Mouse (Mus musculus) 3134 (cell line): ENCODE data around the gene Gm10203.
A peak's percentile ranks its signal among the peaks of the same experiment; 100 is the strongest.
"Not testable (repeated sequence)": the region's sequence is repeated elsewhere in the genome, so short reads cannot be mapped to it uniquely, and the experiment has no call there.

Experiments
- DNase-seq: peaks from one replicate; pipeline ENCODE4 v3.0.0-alpha.2; 2011; ENCODE audit warnings: low spot score; ENCODE audit not compliant: insufficient read length; ENCODE audit errors: extremely low read depth

The Gm10203 gene

GRCm38 (mm10) chr6:149129870-149130269 lies at the start of gene Gm10203:
Gene Gm10203 (plus strand): TSS chr6:149130170.
- not testable (repeated sequence) for DNase-seq

- DNase-seq, result no peak
Measured at GRCm38 (mm10) chr6:149092406-149092805, 37.6 kb upstream of the Gm10203 start.

- DNase-seq, result no peak
Measured at GRCm38 (mm10) chr6:149093465-149093864, 36.5 kb upstream of the Gm10203 start.

GRCm38 (mm10) chr6:149094555-149094954 lies 35.4 kb upstream of the Gm10203 start:
- DNase-seq, result no peak

GRCm38 (mm10) chr6:149095389-149095788 lies 34.6 kb upstream of the Gm10203 start:
- no peak for DNase-seq

GRCm38 (mm10) chr6:149096233-149096632 lies 33.7 kb upstream of the Gm10203 start:
- DNase-seq, result no peak

- no peak for DNase-seq
Measured at GRCm38 (mm10) chr6:149097276-149097675, 32.7 kb upstream of the Gm10203 start.

- no peak for DNase-seq
Measured at GRCm38 (mm10) chr6:149098993-149099392, 31.0 kb upstream of the Gm10203 start.

- peak; percentile 85 for DNase-seq
Measured at GRCm38 (mm10) chr6:149100174-149101075, 29.5 kb upstream of the Gm10203 start.

- peak; percentile 89 for DNase-seq
Measured at GRCm38 (mm10) chr6:149101076-149101942, 28.7 kb upstream of the Gm10203 start, which contains the start of gene Dennd5b. Gene Dennd5b (minus strand): TSS chr6:149101680.

GRCm38 (mm10) chr6:149101943-149102243 lies 28.1 kb upstream of the Gm10203 start:
- DNase-seq, result no peak

- no peak for DNase-seq
Measured at GRCm38 (mm10) chr6:149103451-149103850, 26.5 kb upstream of the Gm10203 start.

GRCm38 (mm10) chr6:149107615-149108014 lies 22.4 kb upstream of the Gm10203 start:
- DNase-seq, result no peak

GRCm38 (mm10) chr6:149108909-149109308 lies 21.1 kb upstream of the Gm10203 start:
- no peak for DNase-seq

GRCm38 (mm10) chr6:149116992-149117391 lies 13.0 kb upstream of the Gm10203 start:
- no peak for DNase-seq

GRCm38 (mm10) chr6:149118935-149119334 lies 11.0 kb upstream of the Gm10203 start:
- no peak for DNase-seq

- no peak for DNase-seq
Measured at GRCm38 (mm10) chr6:149119853-149120252, 10.1 kb upstream of the Gm10203 start.

GRCm38 (mm10) chr6:149123042-149123441 lies 6.9 kb upstream of the Gm10203 start:
- no peak for DNase-seq

GRCm38 (mm10) chr6:149126675-149127074 lies 3.3 kb upstream of the Gm10203 start:
- DNase-seq, result peak; percentile 55

GRCm38 (mm10) chr6:149131111-149131510 lies 1.1 kb downstream of the Gm10203 start:
- no peak for DNase-seq

- peak; percentile 52 for DNase-seq
Measured at GRCm38 (mm10) chr6:149132311-149133077, 2.5 kb downstream of the Gm10203 start.
